Mouse (Mus musculus): ENCODE results near the gene Ralgapa2. TPM values are rescaled to one million over a fixed set of nuclear protein-coding genes. Genes with fewer than 3 reads are reported as not detected.

Gene Ralgapa2
- polyA plus RNA-seq, 1 experiment: 26.6 TPM

DNA sequence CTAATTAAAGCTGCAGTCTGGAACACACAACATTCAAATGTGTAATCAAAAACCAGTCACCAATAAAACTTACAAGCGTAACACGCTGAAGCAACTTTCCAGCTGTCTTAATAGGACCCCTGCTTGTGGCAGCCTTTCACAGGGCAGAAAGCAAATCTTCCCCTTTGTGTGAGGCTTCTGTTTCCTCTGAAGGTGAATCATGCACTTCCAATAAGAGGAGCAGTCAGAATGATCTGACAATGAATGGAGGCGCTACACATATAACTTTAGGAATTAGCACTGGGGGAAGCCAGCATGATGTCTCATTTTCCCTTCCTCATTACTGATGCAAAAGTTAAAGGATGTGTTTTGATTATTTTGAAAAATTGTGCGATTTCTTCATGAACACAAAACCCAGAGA, 251.0 kb downstream of the Ralgapa2 start:
- Histone ChIP-seq H3K9me3 (replicated peaks; ENCODE audit: control insufficient read depth, insufficient read depth, low read length, poor library complexity, severe bottlenecking) (no peaks in the 10 kb centered on the region), H3K27me3 (ENCODE audit: control insufficient read depth, insufficient read depth, low read length, poor library complexity, severe bottlenecking) (no peaks in the 10 kb centered on the region), H3K27ac (ENCODE audit: insufficient read depth, low read length) (no peak overlapping the region), H3K9ac (ENCODE audit: low read depth, poor library complexity, severe bottlenecking) (no peak overlapping the region), H3K4me1 (ENCODE audit: control insufficient read depth, insufficient read depth, low read length) (peaks cover 2% of the 10 kb centered on the region), H3K36me3 (ENCODE audit: control insufficient read depth, insufficient read depth, low read length, poor library complexity, severe bottlenecking) (no peaks in the 10 kb centered on the region), H3K4me3 (ENCODE audit: low read depth, low read length) (no peak overlapping the region)
- TF ChIP-seq CTCF (IDR thresholded peaks at IDR 0.05; ENCODE audit: low read depth, low read length): no peak
- TF ChIP-seq POLR2A (IDR thresholded peaks at IDR 0.05; ENCODE audit: insufficient read depth, low read length): no peak
- TF ChIP-seq EP300 (IDR thresholded peaks at IDR 0.05; ENCODE audit: insufficient read depth, low read depth, low read length): no peak

GRCm38 (mm10) chr2:146259787-146260560, 252.2 kb downstream of the Ralgapa2 start:
- Histone ChIP-seq H3K27me3 (ENCODE audit: control insufficient read depth, insufficient read depth, low read length, poor library complexity, severe bottlenecking) (no peaks in the 10 kb centered on the region), H3K36me3 (ENCODE audit: control insufficient read depth, insufficient read depth, low read length, poor library complexity, severe bottlenecking) (no peaks in the 10 kb centered on the region), H3K9ac (ENCODE audit: low read depth, poor library complexity, severe bottlenecking) (no peak overlapping the region), H3K4me1 (ENCODE audit: control insufficient read depth, insufficient read depth, low read length) (peaks cover 2% of the 10 kb centered on the region), H3K4me3 (ENCODE audit: low read depth, low read length) (no peak overlapping the region), H3K27ac (ENCODE audit: insufficient read depth, low read length) (no peak overlapping the region), H3K9me3 (replicated peaks; ENCODE audit: control insufficient read depth, insufficient read depth, low read length, poor library complexity, severe bottlenecking) (no peaks in the 10 kb centered on the region)
- TF ChIP-seq POLR2A (IDR thresholded peaks at IDR 0.05; ENCODE audit: insufficient read depth, low read length) (no peak), EP300 (IDR thresholded peaks at IDR 0.05; ENCODE audit: insufficient read depth, low read depth, low read length) (no peak), CTCF (IDR thresholded peaks at IDR 0.05; ENCODE audit: low read depth, low read length) (no peak)

DNA sequence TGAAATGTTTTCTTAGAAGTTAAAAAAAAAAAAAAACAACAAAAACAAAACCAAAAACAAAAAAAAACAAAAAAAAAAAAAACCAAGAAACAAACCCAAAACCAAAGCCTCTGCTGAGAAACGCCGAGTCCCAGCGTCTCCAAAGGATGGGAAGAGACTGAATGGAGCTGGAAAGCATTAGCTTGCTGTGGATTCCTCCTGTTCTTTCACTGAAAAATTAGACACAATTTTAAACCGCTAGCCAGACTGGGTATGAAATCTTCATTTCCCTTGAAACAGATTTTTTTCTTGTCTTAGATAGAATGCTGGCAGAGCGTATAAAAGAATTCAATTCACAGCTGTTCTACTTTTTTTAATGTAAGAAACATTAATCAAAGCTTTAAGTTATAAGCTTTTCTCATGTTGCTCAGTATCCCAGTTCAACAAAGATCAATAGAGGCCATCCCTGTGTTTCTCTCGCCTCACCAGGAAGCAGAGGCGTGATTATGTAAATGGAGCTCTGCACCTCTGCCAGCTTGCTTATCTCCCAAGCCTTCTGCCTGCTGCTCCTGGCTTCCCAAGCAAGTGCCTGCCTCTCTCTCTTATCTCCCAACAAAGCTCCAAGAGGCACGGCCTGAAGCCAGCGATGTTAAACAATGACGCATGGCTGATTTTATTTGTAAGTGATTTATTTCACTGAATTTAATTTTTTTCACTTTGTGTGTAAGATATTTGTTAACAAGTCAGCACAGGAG, 253.2 kb downstream of the Ralgapa2 start:
- Histone ChIP-seq H3K4me1 (ENCODE audit: control insufficient read depth, insufficient read depth, low read length) (peaks cover 2% of the 10 kb centered on the region), H3K27me3 (ENCODE audit: control insufficient read depth, insufficient read depth, low read length, poor library complexity, severe bottlenecking) (no peaks in the 10 kb centered on the region), H3K4me3 (ENCODE audit: low read depth, low read length) (no peak overlapping the region), H3K27ac (ENCODE audit: insufficient read depth, low read length) (no peak overlapping the region), H3K9ac (ENCODE audit: low read depth, poor library complexity, severe bottlenecking) (no peak overlapping the region), H3K36me3 (ENCODE audit: control insufficient read depth, insufficient read depth, low read length, poor library complexity, severe bottlenecking) (no peaks in the 10 kb centered on the region), H3K9me3 (replicated peaks; ENCODE audit: control insufficient read depth, insufficient read depth, low read length, poor library complexity, severe bottlenecking) (no peaks in the 10 kb centered on the region)
- no peak for TF ChIP-seq EP300 (IDR thresholded peaks at IDR 0.05; ENCODE audit: insufficient read depth, low read depth, low read length)
- TF ChIP-seq CTCF (IDR thresholded peaks at IDR 0.05; ENCODE audit: low read depth, low read length): no peak
- no peak for TF ChIP-seq POLR2A (IDR thresholded peaks at IDR 0.05; ENCODE audit: insufficient read depth, low read length)

- TF ChIP-seq EP300 (IDR thresholded peaks at IDR 0.05; ENCODE audit: insufficient read depth, low read depth, low read length): no peak
- no peak for TF ChIP-seq CTCF (IDR thresholded peaks at IDR 0.05; ENCODE audit: low read depth, low read length)
- no peak for TF ChIP-seq POLR2A (IDR thresholded peaks at IDR 0.05; ENCODE audit: insufficient read depth, low read length)
- Histone ChIP-seq H3K4me1 (ENCODE audit: control insufficient read depth, insufficient read depth, low read length) (peaks cover 2% of the 10 kb centered on the region), H3K27ac (ENCODE audit: insufficient read depth, low read length) (no peak overlapping the region)
These were observed 254.5 kb downstream of the Ralgapa2 start for GRCm38 (mm10) chr2:146257609-146258008.

GRCm38 (mm10) chr2:146257037-146257436, 255.1 kb downstream of the Ralgapa2 start:
- H3K27ac ChIP-seq (ENCODE audit: insufficient read depth, low read length): peak overlapping the region; percentile 26; the same call in 1 of the 2 replicates
- H3K4me3 ChIP-seq (ENCODE audit: low read depth, low read length): no peak overlapping the region
- no peaks in the 10 kb centered on the region for H3K27me3 ChIP-seq (ENCODE audit: control insufficient read depth, insufficient read depth, low read length, poor library complexity, severe bottlenecking)
- H3K9me3 ChIP-seq (replicated peaks; ENCODE audit: control insufficient read depth, insufficient read depth, low read length, poor library complexity, severe bottlenecking): no peaks in the 10 kb centered on the region
- H3K36me3 ChIP-seq (ENCODE audit: control insufficient read depth, insufficient read depth, low read length, poor library complexity, severe bottlenecking): no peaks in the 10 kb centered on the region
- no peak for TF ChIP-seq POLR2A (IDR thresholded peaks at IDR 0.05; ENCODE audit: insufficient read depth, low read length)
- TF ChIP-seq EP300 (IDR thresholded peaks at IDR 0.05; ENCODE audit: insufficient read depth, low read depth, low read length): no peak
- TF ChIP-seq CTCF (IDR thresholded peaks at IDR 0.05; ENCODE audit: low read depth, low read length): no peak
- H3K4me1 ChIP-seq (ENCODE audit: control insufficient read depth, insufficient read depth, low read length): peaks cover 2% of the 10 kb centered on the region
- no peak overlapping the region for H3K9ac ChIP-seq (ENCODE audit: low read depth, poor library complexity, severe bottlenecking)

More at GRCm38 (mm10) chr2:146257609-146258008, 254.5 kb downstream of the Ralgapa2 start:
- H3K27me3 ChIP-seq (ENCODE audit: control insufficient read depth, insufficient read depth, low read length, poor library complexity, severe bottlenecking): no peaks in the 10 kb centered on the region
- H3K36me3 ChIP-seq (ENCODE audit: control insufficient read depth, insufficient read depth, low read length, poor library complexity, severe bottlenecking): no peaks in the 10 kb centered on the region
- H3K9me3 ChIP-seq (replicated peaks; ENCODE audit: control insufficient read depth, insufficient read depth, low read length, poor library complexity, severe bottlenecking): no peaks in the 10 kb centered on the region
- H3K4me3 ChIP-seq (ENCODE audit: low read depth, low read length): no peak overlapping the region
- no peak overlapping the region for H3K9ac ChIP-seq (ENCODE audit: low read depth, poor library complexity, severe bottlenecking)

Data from ES-Bruce4 (cell line).